Mouse (Mus musculus) gastrocnemius, adult 8-10 months (tissue): ENCODE data around the gene Tnip3. TPM values are rescaled to one million over a fixed set of nuclear protein-coding genes. Genes with fewer than 3 reads are reported as not detected.

Experiments used
- DNase-seq, 2 experiments: peaks; one replicate each; pipeline ENCODE4 v3.0.0; 2022; ENCODE audit warnings: low spot score in 2 of 2
- total RNA-seq, 4 experiments: library from RNA; stranded (reverse); gene quantifications; 2 replicates each; pipeline ENCODE4 v1.2.4; 2022

The Tnip3 gene
- not detected for total RNA-seq

GRCm38 (mm10) chr6:65525192-65525591 is at the start of gene Tnip3:
Tnip3 (plus strand) TSS chr6:65525313.
- DNase-seq, result no peak

GRCm38 (mm10) chr6:65498786-65499185 is 26.3 kb upstream of the Tnip3 start:
- no peak for DNase-seq

GRCm38 (mm10) chr6:65510051-65510669 is 15.0 kb upstream of the Tnip3 start:
- peak; percentile 8 to 9 for DNase-seq

GRCm38 (mm10) chr6:65513813-65514212 is 11.3 kb upstream of the Tnip3 start:
- no peak for DNase-seq

- DNase-seq, result no peak
Observed at GRCm38 (mm10) chr6:65516759-65517158, 8.4 kb upstream of the Tnip3 start.

DNA sequence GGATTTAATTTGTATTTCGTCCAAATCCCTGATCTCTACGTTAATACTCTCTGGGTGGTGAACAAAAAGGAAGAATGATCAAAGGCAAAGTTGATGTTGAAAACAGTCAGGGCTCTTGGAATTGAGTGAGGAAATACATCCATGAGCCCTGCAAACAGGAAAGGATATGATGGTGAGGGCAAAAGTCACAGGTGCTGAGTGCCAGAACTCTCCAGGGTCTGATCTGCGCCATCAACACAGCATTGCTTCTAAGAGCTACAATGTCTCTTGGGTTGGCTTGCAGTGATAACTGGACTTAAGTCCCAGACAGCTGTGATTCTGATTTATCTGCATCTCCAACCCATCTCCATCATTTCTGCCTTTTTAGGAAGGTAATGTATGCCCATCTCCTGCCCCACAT is 4.3 kb upstream of the Tnip3 start:
- no peak for DNase-seq

GRCm38 (mm10) chr6:65527892-65528291 is 2.8 kb downstream of the Tnip3 start:
- no peak for DNase-seq

DNA sequence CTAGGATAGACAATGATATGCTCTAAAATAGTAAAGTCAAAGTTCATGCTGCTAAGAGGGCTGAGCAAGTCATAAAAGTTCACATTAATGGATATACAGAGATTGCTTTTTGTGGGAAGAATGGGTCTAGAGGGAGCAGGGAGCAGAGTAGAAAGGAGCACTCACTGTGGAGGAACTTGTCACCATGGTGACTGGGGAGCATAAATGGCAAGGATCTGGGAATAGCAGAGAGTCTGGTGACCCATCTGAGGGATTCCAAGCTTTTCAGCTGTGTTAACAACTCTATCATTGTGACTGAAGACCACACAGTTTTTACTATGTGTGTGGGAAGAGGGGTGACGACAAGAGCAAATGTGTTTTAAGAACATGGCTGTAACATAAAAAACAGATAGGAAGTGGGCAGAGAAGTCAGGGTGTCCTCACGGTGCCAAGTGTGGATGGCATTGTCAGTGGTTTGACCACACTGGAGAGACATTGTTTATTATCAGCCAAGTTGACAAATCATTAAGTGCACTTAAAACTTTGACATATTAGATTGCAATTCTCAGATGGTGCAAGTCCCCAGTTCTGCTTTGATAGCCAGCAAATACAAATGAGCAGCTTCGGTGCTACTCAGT is 6.2 kb downstream of the Tnip3 start:
- DNase-seq, result no peak

DNA sequence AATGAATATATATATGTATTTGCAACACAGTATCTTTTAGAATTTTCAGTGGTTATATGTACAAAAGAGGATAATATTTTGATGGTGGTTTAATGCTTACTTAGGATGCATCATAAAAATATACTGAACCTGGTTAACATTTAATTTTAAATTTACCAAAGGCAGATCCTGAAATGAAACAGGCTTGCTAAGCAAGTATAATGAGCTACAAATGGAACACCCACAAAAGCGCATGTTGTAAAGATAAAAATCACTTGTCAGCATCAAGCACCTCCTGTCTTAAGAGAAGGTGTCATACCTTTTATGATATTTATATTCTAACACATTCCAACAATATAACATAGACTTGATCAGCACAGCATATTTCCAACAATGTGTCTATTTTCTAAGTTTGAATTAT is 8.6 kb downstream of the Tnip3 start:
- DNase-seq, result no peak

DNA sequence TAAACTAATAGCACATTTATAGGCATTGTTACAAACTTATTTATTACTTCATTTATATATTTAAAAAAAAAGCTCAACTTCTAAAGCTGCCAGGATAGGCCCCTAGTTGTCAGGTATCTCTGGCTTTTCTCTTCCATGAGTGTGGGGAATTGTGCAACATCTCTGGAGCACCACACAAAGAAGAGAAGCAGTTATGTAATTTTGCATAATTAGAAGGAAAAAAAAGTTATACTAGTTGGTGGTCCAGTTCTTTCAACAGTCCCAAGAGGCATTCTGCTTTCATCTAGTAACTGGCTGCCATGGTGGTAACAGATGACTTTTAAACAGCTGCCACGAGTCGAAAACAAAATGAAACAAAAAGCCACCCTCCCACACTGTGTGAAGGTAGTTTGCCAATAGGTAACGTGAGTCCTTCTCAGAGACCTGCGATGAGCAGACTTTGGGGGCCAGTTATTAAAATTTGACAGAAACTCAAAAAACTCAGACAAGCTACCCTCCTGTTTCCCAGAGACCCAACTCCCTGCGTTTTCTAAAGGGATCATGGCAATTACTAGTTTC is 12.3 kb downstream of the Tnip3 start:
- DNase-seq, result no peak

DNA sequence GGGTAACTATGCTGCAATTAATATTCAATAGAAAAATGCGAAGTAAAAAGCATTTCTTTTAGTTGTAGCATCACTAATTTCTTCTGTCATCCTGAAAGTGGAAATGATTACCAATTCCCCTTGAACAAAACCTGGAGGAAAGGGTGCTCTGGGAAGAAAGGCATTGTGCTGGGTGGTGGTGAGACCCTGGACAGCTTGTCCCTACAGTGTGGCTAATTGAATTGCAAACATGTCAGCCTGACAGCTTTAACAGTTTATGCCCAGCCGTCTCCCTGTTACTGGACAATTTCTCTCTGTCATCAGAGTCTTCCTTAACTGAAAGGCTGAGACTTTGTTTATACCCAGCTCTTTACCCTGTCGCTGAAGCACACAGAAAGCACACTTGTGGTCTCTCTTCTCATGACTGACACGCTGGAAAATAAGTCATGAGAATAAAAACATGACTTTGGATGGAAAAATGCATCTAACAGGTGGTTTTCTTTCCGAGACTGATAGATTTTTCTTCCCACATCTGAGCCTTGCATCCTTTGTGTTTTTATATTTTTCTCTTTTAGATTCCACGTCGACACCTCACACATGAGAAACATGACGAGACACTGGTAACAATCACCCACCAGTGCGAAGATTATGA is 13.0 kb downstream of the Tnip3 start:
- DNase-seq, result no peak

DNA sequence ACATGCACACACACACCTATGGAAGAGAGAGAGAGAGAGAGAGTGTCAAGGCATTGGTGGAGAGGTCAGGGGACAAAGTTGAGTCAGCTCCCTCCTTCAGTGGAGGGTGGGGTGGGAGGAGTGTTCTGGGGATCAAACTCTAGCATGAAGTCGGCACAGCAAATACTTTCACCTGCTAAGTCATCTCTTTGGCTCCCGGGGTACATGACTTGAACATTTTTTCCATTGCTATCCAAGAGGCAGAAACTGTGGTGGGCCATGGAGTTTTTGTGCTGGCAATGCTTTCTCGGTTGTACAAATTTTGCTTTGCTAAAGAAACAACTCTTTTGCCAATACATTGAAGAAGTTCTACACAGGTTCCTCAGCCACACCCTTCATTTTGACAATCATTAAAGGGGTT is 13.8 kb downstream of the Tnip3 start:
- no peak for DNase-seq

DNA sequence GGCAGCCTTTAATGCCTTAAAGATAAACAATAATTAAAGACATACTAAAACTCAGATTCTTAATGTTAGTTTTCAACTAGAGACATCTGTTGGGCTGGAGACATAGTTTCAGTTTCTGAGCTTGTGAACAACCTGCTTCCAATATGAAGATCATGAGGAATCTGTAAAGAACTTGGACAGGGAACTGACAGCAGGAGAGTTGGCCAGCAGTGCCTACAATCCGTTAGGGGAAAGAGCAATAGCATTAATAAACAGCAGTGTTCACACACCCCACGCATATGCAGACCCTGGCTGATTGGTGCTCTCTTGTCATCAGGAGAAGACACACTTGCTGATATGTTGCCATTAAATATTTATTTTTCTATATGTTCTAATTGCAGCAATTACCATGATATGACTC is 15.0 kb downstream of the Tnip3 start:
- no peak for DNase-seq

DNA sequence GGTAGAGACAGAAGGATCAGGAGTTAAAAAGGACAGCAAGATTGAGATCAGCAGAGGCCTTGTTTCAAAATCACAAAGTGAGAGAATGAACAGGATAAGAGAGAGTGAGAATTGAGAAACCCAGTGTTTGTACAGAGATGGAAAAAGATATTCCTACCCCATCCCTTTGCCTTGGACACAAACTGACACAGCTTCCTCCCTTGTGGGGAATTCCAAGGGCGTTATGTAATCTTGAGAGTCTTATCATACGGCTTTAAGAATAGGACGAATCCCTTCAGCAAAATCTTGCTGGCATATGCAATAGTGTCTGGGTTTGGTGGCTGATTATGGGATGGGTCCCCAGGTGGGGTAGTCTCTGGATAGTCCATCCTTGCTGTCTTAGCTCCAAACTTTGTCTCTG is 16.0 kb downstream of the Tnip3 start:
- DNase-seq, result no peak

DNA sequence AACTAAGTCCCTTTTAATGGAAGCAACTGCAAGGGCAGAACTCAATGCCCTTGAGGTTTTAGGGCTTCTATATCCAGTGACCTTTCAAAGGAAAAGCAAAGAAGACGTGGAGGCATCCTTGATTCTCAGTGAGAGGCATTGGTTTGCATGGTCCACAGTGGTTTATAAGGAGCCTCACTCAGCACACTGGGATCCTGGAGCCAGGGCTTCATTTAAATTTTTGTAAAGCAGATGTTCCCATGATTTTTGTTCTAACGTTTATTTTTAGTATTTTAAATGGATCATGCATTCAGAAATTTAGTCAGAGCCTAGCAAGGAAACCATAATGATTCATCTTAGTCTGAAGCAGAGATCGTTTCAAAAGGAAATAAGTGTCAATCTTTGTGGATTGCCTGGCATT is 17.3 kb downstream of the Tnip3 start:
- DNase-seq, result no peak

- no peak for DNase-seq
Observed at GRCm38 (mm10) chr6:65542913-65543312, 17.8 kb downstream of the Tnip3 start.

DNA sequence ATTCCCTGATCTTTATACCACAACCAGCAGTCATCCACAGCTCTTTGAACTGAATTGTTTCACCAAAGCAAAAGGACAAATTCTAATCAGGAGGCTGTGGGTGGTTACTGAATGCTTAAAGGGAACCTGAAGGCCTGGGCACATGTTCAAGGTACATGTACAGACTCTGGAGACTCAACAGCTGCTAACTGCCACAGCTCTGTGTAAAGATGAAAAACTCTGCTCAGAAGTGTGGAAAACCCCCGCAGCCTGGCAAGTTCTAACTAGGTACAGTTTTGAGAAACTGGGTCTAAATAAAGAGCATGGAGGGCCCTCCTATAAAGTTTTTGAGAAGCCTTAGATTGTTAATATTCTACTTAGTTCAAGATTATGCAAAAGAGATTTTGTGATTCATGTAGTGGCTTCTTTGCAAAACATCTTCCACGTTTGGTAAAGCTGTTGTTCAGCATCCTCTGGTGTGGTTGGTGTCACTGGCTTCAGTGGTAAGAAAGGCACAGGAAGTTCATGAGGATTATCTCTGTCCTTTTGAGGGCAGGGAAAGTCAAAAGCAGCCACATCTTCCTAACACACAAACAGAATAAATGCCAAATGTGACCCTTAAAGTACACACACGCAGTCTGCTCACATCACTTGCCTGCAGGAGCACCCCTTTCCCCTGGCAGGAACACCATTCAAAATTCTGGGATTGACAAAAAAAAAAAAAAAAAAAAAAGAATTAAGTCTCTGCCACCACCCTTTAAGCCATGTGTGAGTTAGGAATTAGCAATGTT is 39.0 kb downstream of the Tnip3 start:
- no peak for DNase-seq

DNA sequence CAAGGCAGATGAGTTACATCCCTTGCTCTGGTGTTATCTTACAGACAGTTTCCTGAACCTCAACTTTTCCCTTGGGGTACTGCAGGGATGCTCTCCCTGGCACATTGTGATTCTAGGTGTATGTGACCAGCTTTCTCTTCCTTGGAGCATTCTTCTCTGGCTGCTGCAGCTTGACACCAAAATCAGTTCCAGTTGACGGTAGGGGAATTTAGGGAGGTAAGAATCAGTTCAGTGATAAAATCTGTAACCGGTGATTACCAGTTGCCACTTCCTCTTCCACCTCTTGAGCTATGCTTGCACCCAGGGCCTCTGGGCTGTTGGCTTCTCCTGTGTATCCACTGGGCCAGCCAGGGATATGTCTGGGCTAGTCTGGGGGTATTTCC is 39.5 kb downstream of the Tnip3 start:
- no peak for DNase-seq

DNA sequence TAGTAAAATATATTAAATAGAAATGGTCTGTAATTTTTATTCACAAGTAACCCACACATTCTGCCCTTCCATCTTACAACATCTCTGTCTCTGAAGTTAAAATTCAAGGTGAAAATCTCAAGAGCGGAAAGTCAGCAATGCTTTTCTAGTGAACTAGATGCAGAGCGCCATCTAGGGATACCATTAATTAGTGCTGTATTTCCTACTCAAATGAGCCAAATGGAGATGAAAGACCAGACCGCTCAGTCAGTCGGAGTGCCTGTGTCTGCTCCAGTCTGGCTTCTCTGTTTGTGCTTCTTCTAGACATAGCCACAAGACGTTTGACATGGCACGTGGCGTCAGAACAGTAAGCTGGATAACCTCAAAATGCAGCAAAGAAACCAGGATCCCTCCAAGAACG is 44.6 kb downstream of the Tnip3 start:
- DNase-seq, result no peak

DNA sequence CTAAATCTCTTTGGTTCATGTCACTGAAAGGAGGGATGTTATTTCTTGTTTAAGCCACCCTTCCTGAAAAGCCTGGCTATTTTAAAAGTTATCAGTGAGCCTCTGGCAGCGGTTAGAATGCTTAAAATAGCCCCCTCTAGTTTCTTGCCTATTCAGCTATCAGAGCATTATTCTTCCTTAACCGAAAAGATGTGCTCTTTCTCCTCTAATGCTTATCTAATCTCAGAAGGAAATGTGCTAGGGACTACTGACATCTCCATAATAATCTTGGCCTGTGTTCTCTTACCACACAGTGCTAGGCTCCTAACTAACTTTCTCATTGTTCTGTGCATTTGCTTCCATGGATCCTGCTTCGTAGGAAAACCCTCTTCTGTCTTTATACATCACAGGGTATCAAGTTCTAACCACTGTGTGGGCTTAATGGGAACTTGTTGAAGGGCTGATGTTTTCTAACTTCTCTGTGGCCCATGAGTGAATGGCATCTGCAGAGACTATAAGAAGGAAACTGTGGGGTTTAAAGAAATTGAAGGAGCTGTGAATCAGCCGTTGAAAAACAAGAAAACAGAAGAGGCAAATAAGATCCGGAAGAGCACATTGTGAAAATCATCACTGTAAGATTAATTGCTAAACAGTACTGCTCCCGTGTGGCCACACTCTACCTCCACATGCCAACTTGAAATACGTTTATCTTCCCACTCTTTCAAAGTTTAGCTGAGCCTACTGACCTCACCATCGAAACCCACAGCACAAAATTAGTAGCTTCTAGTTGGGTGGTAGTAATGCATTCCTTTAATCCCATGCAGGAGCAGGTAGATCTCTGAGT is 53.2 kb downstream of the Tnip3 start:
- no peak for DNase-seq

DNA sequence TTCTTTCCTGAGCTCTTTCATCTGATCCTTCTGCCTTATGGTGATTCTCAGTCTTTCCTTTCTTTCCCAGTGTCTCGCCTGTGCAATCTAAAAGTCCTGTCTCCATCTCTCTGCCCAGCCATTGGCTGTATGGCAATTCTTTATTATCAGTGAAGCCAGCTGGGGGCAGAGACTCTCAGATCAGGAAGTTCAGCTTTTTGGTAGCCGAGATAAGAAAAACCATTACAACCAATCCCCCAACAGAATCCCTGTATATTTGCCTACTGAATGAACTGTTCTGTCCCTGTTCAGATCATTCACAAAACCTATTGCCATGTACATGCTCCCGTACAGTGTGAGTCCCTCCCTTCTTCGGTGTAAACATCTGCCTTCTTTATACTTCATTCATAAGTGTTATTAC is 57.9 kb downstream of the Tnip3 start:
- no peak for DNase-seq
